Mouse (Mus musculus) ES-Bruce4 (cell line): ENCODE data around the gene Ugt1a10. TPM values are rescaled to one million over a fixed set of nuclear protein-coding genes. Genes with fewer than 3 reads are reported as not detected.

ENCODE experiments used
- H3K27ac ChIP-seq: 2 replicates; pipeline ENCODE4 v1.5.1; 2012; ENCODE audit warnings: low read length, inconsistent platforms; ENCODE audit not compliant: insufficient read depth
- H3K27me3 ChIP-seq: 2 replicates; pipeline ENCODE4 v1.6.1; 2012; ENCODE audit warnings: mild to moderate bottlenecking, low read length, inconsistent platforms; ENCODE audit not compliant: control insufficient read depth, poor library complexity, insufficient read depth, severe bottlenecking
- H3K36me3 ChIP-seq: 2 replicates; pipeline ENCODE4 v1.6.1; 2012; ENCODE audit warnings: inconsistent platforms, mild to moderate bottlenecking, low read length, moderate library complexity; ENCODE audit not compliant: control insufficient read depth, poor library complexity, insufficient read depth, severe bottlenecking
- H3K4me1 ChIP-seq: one replicate; pipeline ENCODE4 v1.8.1; 2011; ENCODE audit warnings: low read length; ENCODE audit not compliant: control insufficient read depth, insufficient read depth
- H3K4me3 ChIP-seq: 2 replicates; pipeline ENCODE4 v1.5.1; 2011; ENCODE audit warnings: low read depth, mild to moderate bottlenecking, low read length
- H3K9ac ChIP-seq: 2 replicates; pipeline ENCODE4 v1.6.1; 2012; ENCODE audit warnings: low read depth, mild to moderate bottlenecking, inconsistent platforms; ENCODE audit not compliant: poor library complexity, severe bottlenecking
- H3K9me3 ChIP-seq: replicated peaks from 2 replicates; pipeline ENCODE4 v1.6.1; 2012; ENCODE audit warnings: mild to moderate bottlenecking, low read length, inconsistent platforms; ENCODE audit not compliant: control insufficient read depth, poor library complexity, insufficient read depth, severe bottlenecking
- CTCF ChIP-seq: IDR thresholded peaks from one replicate; pipeline ENCODE4 v1.8.1; 2011; ENCODE audit warnings: low read depth, low read length
- EP300 ChIP-seq: IDR thresholded peaks from 2 replicates; pipeline ENCODE4 v1.6.1; 2011; ENCODE audit warnings: low read depth, low read length; ENCODE audit not compliant: insufficient read depth
- POLR2A ChIP-seq: IDR thresholded peaks from one replicate; pipeline ENCODE4 v1.8.1; 2011; ENCODE audit warnings: low read length; ENCODE audit not compliant: insufficient read depth
- polyA plus RNA-seq: library from polyadenylated mRNA; stranded (reverse); fragments of >200 nt; gene quantifications from 2 replicates; pipeline ENCODE4 v1.2.4, GENCODE M21; 2011; ENCODE audit warnings: low read depth; ENCODE audit not compliant: missing spikeins, insufficient read depth, insufficient read length

Gene Ugt1a10
- polyA plus RNA-seq, 1 experiment, result not detected

- Histone ChIP-seq H3K4me1 (no peaks in the 10 kb centered on the region), H3K27ac (no peak overlapping the region), H3K36me3 (peaks cover 10% of the 10 kb centered on the region), H3K4me3 (no peak overlapping the region), H3K27me3 (no peaks in the 10 kb centered on the region), H3K9me3 (no peaks in the 10 kb centered on the region), H3K9ac (no peak overlapping the region)
- TF ChIP-seq POLR2A, result no peak
- TF ChIP-seq EP300, result no peak
- TF ChIP-seq CTCF, result no peak
Observed at GRCm38 (mm10) chr1:88258361-88258760, 203.2 kb downstream of the Ugt1a10 start.

GRCm38 (mm10) chr1:88258881-88259642 lies 203.9 kb downstream of the Ugt1a10 start:
- TF ChIP-seq EP300 (no peak), CTCF (no peak), POLR2A (no peak)

GRCm38 (mm10) chr1:88259643-88260024 lies 204.4 kb downstream of the Ugt1a10 start:
- no peak for TF ChIP-seq EP300
- no peak for TF ChIP-seq CTCF
- TF ChIP-seq POLR2A, result no peak
- no peak overlapping the region for H3K27ac ChIP-seq
- no peaks in the 10 kb centered on the region for H3K27me3 ChIP-seq
- H3K9ac ChIP-seq, result no peak overlapping the region
- H3K9me3 ChIP-seq, result no peaks in the 10 kb centered on the region
- no peaks in the 10 kb centered on the region for H3K4me1 ChIP-seq
- peaks cover 23% of the 10 kb centered on the region for H3K36me3 ChIP-seq
- no peak overlapping the region for H3K4me3 ChIP-seq

More at GRCm38 (mm10) chr1:88258881-88259642, 203.9 kb downstream of the Ugt1a10 start:
- Histone ChIP-seq H3K36me3 (peaks cover 17% of the 10 kb centered on the region), H3K4me1 (no peaks in the 10 kb centered on the region), H3K4me3 (no peak overlapping the region), H3K27me3 (no peaks in the 10 kb centered on the region), H3K27ac (no peak overlapping the region), H3K9ac (no peak overlapping the region), H3K9me3 (no peaks in the 10 kb centered on the region)

- no peaks in the 10 kb centered on the region for H3K27me3 ChIP-seq
- no peaks in the 10 kb centered on the region for H3K9me3 ChIP-seq
- no peak overlapping the region for H3K9ac ChIP-seq
- no peaks in the 10 kb centered on the region for H3K4me1 ChIP-seq
- H3K27ac ChIP-seq, result no peak overlapping the region
- peaks cover 27% of the 10 kb centered on the region for H3K36me3 ChIP-seq
- no peak overlapping the region for H3K4me3 ChIP-seq
- TF ChIP-seq POLR2A (no peak), EP300 (no peak), CTCF (no peak)
Observed at GRCm38 (mm10) chr1:88260114-88260513, 204.9 kb downstream of the Ugt1a10 start.

- H3K27me3 ChIP-seq, result no peaks in the 10 kb centered on the region
- peaks cover 34% of the 10 kb centered on the region for H3K36me3 ChIP-seq
- H3K4me1 ChIP-seq, result no peaks in the 10 kb centered on the region
- H3K9ac ChIP-seq, result no peak overlapping the region
- H3K27ac ChIP-seq, result no peak overlapping the region
- H3K4me3 ChIP-seq, result no peak overlapping the region
- no peak for TF ChIP-seq EP300
- no peak for TF ChIP-seq CTCF
- TF ChIP-seq POLR2A, result no peak
- H3K9me3 ChIP-seq, result no peaks in the 10 kb centered on the region
Observed at GRCm38 (mm10) chr1:88260604-88261377, 205.6 kb downstream of the Ugt1a10 start.

GRCm38 (mm10) chr1:88261706-88262105 lies 206.5 kb downstream of the Ugt1a10 start:
- H3K4me3 ChIP-seq, result no peak overlapping the region
- no peak overlapping the region for H3K9ac ChIP-seq
- H3K27me3 ChIP-seq, result no peaks in the 10 kb centered on the region
- H3K4me1 ChIP-seq, result no peaks in the 10 kb centered on the region
- no peaks in the 10 kb centered on the region for H3K9me3 ChIP-seq
- TF ChIP-seq CTCF (no peak), POLR2A (no peak)
- peaks cover 43% of the 10 kb centered on the region for H3K36me3 ChIP-seq
- no peak overlapping the region for H3K27ac ChIP-seq
